Mouse (Mus musculus) large intestine, adult 2 months (tissue): ENCODE results near the gene Pomgnt2. TPM values are rescaled to one million over a fixed set of nuclear protein-coding genes. Genes with fewer than 3 reads are reported as not detected.

ENCODE experiments used
- DNase-seq: peaks from one replicate; pipeline ENCODE4 v3.0.0-alpha.2; 2012; ENCODE audit warnings: low read depth, low spot score
- WGBS: fragments of 180-500 bp; shearing (Covaris S2); methylation state at CpG from one replicate; pipeline ENCODE4 v1.1.7; 2018; 5-methylcytosine and 5-hydroxymethylcytosine counted together
- polyA plus RNA-seq: library from polyadenylated mRNA; depleted of rRNA; stranded (reverse); fragments of >200 nt; gene quantifications from 2 replicates; pipeline ENCODE4 v1.2.3, GENCODE M21; 2012

Gene Pomgnt2
- polyA plus RNA-seq, 1 experiment: 8.2 TPM

- WGBS: 5% methylated on average over 10 of the region's 10 CpGs
Measured at GRCm38 (mm10) chr9:122014241-122014667, 17.3 kb upstream of the Pomgnt2 start.

GRCm38 (mm10) chr9:122013629-122014028, 16.7 kb upstream of the Pomgnt2 start:
- 55% methylated on average over 4 of the region's 4 CpGs for WGBS
- DNase-seq: no peak

More at GRCm38 (mm10) chr9:122014241-122014667, 17.3 kb upstream of the Pomgnt2 start:
- peak; percentile 43 for DNase-seq

GRCm38 (mm10) chr9:122012816-122013215, 15.9 kb upstream of the Pomgnt2 start:
- 64% methylated on average over 2 of the region's 2 CpGs for WGBS
- DNase-seq: no peak

GRCm38 (mm10) chr9:122010751-122011150, 13.8 kb upstream of the Pomgnt2 start:
- 70% methylated on average over 2 of the region's 2 CpGs for WGBS
- no peak for DNase-seq

GRCm38 (mm10) chr9:122008876-122009275, 12.0 kb upstream of the Pomgnt2 start:
- no peak for DNase-seq
- WGBS: 29% methylated on average over 2 of the region's 2 CpGs

GRCm38 (mm10) chr9:122006609-122007008, 9.7 kb upstream of the Pomgnt2 start:
- WGBS: 4% methylated on average over 7 of the region's 7 CpGs
- no peak for DNase-seq

GRCm38 (mm10) chr9:122006175-122006574, 9.3 kb upstream of the Pomgnt2 start:
- 74% methylated on average over 2 of the region's 2 CpGs for WGBS
- no peak for DNase-seq

GRCm38 (mm10) chr9:121997978-121998377, 1.1 kb upstream of the Pomgnt2 start:
- DNase-seq: peak; percentile 65
- WGBS: 15% methylated on average over 4 of the region's 4 CpGs

- WGBS: under 1% methylated on average over 53 of the region's 53 CpGs
Measured at GRCm38 (mm10) chr9:121995508-121996131, 1.3 kb downstream of the Pomgnt2 start.

GRCm38 (mm10) chr9:121995077-121995476, 1.8 kb downstream of the Pomgnt2 start:
- DNase-seq: no peak
- 14% methylated on average over 10 of the region's 10 CpGs for WGBS

More at GRCm38 (mm10) chr9:121995508-121996131, 1.3 kb downstream of the Pomgnt2 start:
- peak; percentile 71 for DNase-seq

GRCm38 (mm10) chr9:121993047-121993446, 3.9 kb downstream of the Pomgnt2 start:
- DNase-seq: no peak

GRCm38 (mm10) chr9:121991041-121991440, 5.9 kb downstream of the Pomgnt2 start:
- WGBS: 77% methylated on average over 5 of the region's 5 CpGs
- DNase-seq: no peak

More at GRCm38 (mm10) chr9:121993047-121993446, 3.9 kb downstream of the Pomgnt2 start:
- 68% methylated on average over 3 of the region's 3 CpGs for WGBS

GRCm38 (mm10) chr9:121989536-121989935, 7.4 kb downstream of the Pomgnt2 start:
- no peak for DNase-seq
- WGBS: 25% methylated on average over 5 of the region's 5 CpGs

- 31% methylated on average over 3 of the region's 3 CpGs for WGBS
Measured at GRCm38 (mm10) chr9:121988910-121989309, 8.0 kb downstream of the Pomgnt2 start.

GRCm38 (mm10) chr9:121984465-121985461, 12.1 kb downstream of the Pomgnt2 start:
- 68% methylated on average over 15 of the region's 15 CpGs for WGBS
- no peak for DNase-seq

More at GRCm38 (mm10) chr9:121988910-121989309, 8.0 kb downstream of the Pomgnt2 start:
- DNase-seq: no peak

GRCm38 (mm10) chr9:121983504-121983903, 13.4 kb downstream of the Pomgnt2 start:
- WGBS: 52% methylated on average over 15 of the region's 15 CpGs
- no peak for DNase-seq

- 93% methylated on average over 15 of the region's 15 CpGs for WGBS
- DNase-seq: no peak
Measured at GRCm38 (mm10) chr9:121982665-121983064, 14.2 kb downstream of the Pomgnt2 start.

- DNase-seq: no peak
- WGBS: 96% methylated on average over 22 of the region's 22 CpGs
Measured at GRCm38 (mm10) chr9:121982214-121982613, 14.7 kb downstream of the Pomgnt2 start.

- 78% methylated on average over 10 of the region's 10 CpGs for WGBS
- no peak for DNase-seq
Measured at GRCm38 (mm10) chr9:121981466-121982105, 15.3 kb downstream of the Pomgnt2 start.

- WGBS: 78% methylated on average over 9 of the region's 9 CpGs
- no peak for DNase-seq
Measured at GRCm38 (mm10) chr9:121981046-121981445, 15.9 kb downstream of the Pomgnt2 start.
